Mouse (Mus musculus) liver, embryonic 15.5 days (tissue): Measurements from ENCODE around the gene Hp1bp3. TPM values are rescaled to one million over a fixed set of nuclear protein-coding genes. Genes with fewer than 3 reads are reported as not detected.

Source experiments
- ATAC-seq: fragments of 200-750 bp; cut with Nextera tagmentation; 2 replicates; pipeline ENCODE4 v1.8.0; 2017; ENCODE audit warnings: moderate number of reproducible peaks, mild to moderate bottlenecking, moderate library complexity; ENCODE audit not compliant: insufficient read depth
- H3K27ac ChIP-seq: fragments of 300-500 bp; sonication (generic); replicated peaks from 2 replicates; pipeline ENCODE4 v1.5.1; 2015; ENCODE audit warnings: mild to moderate bottlenecking, inconsistent platforms
- H3K27me3 ChIP-seq: fragments of 300-500 bp; sonication (generic); 2 replicates; pipeline ENCODE4 v1.6.1; 2015; ENCODE audit warnings: mild to moderate bottlenecking, inconsistent platforms
- H3K36me3 ChIP-seq: fragments of 300-500 bp; sonication (generic); replicated peaks from 2 replicates; pipeline ENCODE4 v1.6.1; 2015; ENCODE audit warnings: moderate library complexity, mild to moderate bottlenecking, inconsistent platforms
- H3K4me1 ChIP-seq: fragments of 300-500 bp; sonication (generic); replicated peaks from 2 replicates; pipeline ENCODE4 v1.6.1; 2015; ENCODE audit warnings: inconsistent platforms
- H3K4me2 ChIP-seq: fragments of 300-500 bp; sonication (generic); 2 replicates; pipeline ENCODE4 v1.6.1; 2015; ENCODE audit warnings: moderate library complexity, mild to moderate bottlenecking, inconsistent platforms
- H3K4me3 ChIP-seq: fragments of 300-500 bp; sonication (generic); replicated peaks from 2 replicates; pipeline ENCODE4 v1.5.1; 2015; ENCODE audit warnings: mild to moderate bottlenecking, inconsistent platforms
- H3K9ac ChIP-seq: fragments of 300-500 bp; sonication (generic); 2 replicates; pipeline ENCODE4 v1.6.1; 2015; ENCODE audit warnings: moderate library complexity, mild to moderate bottlenecking, inconsistent platforms
- H3K9me3 ChIP-seq: fragments of 300-500 bp; sonication (generic); replicated peaks from 2 replicates; pipeline ENCODE4 v1.6.1; 2016; ENCODE audit warnings: inconsistent platforms
- WGBS: fragments of 180-500 bp; shearing (Covaris S2); methylation state at CpG from one replicate; pipeline ENCODE4 v1.1.7; 2015; ENCODE audit warnings: mixed read lengths; ENCODE audit not compliant: insufficient replicate concordance; 5-methylcytosine and 5-hydroxymethylcytosine counted together
- polyA plus RNA-seq: library from polyadenylated mRNA; unstranded; fragments of >200 nt; fragmentation: Nextera tagmentation; extraction: Ambion mirVana; gene quantifications from 2 replicates; pipeline ENCODE4 v1.2.1, GENCODE M21; 2015

The Hp1bp3 gene
- polyA plus RNA-seq, 1 experiment from 2014 or later: 40.0 TPM

GRCm38 (mm10) chr4:138261843-138262681, 46.0 kb downstream of the Hp1bp3 start:
- Histone ChIP-seq H3K4me3 (peak overlapping the region; percentile 68), H3K4me1 (peaks cover 16% of the 10 kb centered on the region)

GRCm38 (mm10) chr4:138267869-138268268, 51.8 kb downstream of the Hp1bp3 start:
- no peaks in the 10 kb centered on the region for H3K36me3 ChIP-seq
- peaks cover 20% of the 10 kb centered on the region for H3K27me3 ChIP-seq
- no peaks in the 10 kb centered on the region for H3K9me3 ChIP-seq
- no peak overlapping the region for H3K4me2 ChIP-seq
- ATAC-seq: no peak
- H3K9ac ChIP-seq: no peak overlapping the region
- 67% methylated on average over 10 of the region's 10 CpGs for WGBS
- peaks cover under 1% of the 10 kb centered on the region; the same call in 1 of the 2 replicates for H3K4me1 ChIP-seq
- H3K27ac ChIP-seq: no peak overlapping the region
- H3K4me3 ChIP-seq: no peak overlapping the region

More at GRCm38 (mm10) chr4:138261843-138262681, 46.0 kb downstream of the Hp1bp3 start:
- H3K9me3 ChIP-seq: no peaks in the 10 kb centered on the region
- H3K27ac ChIP-seq: 0 out of 2 replicates have a peak overlapping the region, but pooled peaks have one; percentile 2
- WGBS: 1% methylated on average over 70 of the region's 78 CpGs
- H3K27me3 ChIP-seq: peaks cover 41% of the 10 kb centered on the region
- ATAC-seq: peak; percentile 82
- H3K9ac ChIP-seq: peak overlapping the region; percentile 21; the same call in 1 of the 2 replicates
- peak overlapping the region; percentile 69 for H3K4me2 ChIP-seq
- H3K36me3 ChIP-seq: no peaks in the 10 kb centered on the region

DNA sequence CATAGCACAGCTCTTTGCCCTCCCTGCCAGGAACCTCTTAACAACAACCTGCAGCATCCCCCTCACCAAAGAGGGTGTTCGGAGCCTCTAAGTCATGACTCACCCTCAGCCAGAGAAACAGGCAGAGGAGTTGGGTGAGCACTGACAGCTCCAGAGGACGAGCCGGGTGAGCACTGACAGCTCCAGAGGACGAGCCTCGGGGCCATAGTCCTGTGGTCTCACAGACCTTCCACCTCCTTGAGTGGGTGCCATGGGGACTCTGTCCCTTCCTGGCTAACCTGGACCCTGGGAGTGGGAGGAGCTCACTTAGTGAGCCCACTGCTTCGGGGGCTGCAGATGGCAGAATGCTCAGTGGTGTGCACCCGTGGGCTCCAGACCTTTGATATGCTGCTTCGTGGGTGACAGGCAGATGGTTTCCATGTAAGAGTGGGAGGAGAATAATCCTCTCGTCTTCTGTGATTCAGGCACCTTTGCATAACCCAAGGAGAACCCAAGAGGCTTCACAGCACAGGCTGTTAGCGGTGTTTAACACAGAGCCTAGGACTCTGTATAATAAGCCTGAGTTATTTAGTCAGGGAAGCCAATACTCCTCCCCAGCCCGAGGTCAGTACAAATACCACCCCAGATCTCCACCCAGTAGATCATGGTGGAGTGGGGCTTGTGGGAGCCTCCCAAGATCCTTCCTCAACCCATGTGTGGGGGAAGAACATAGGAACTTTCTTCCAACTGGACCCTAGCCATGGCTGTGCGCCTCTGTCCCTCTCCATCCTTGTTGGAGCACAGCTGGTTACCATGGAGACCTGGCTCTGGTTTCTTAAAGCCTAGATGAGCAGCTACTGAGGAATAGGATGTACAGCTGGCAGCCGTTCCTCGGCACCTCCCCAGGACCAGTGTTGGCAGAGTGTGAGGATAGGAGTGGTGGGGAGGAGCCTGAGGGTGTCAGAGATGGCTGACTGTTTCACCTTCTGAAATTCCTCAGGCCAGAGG, 56.2 kb downstream of the Hp1bp3 start:
- WGBS: 62% methylated on average over 14 of the region's 14 CpGs
- no peak overlapping the region for H3K4me3 ChIP-seq
- no peak for ATAC-seq
- no peaks in the 10 kb centered on the region for H3K4me1 ChIP-seq
- H3K9ac ChIP-seq: no peak overlapping the region
- H3K9me3 ChIP-seq: no peaks in the 10 kb centered on the region
- no peak overlapping the region for H3K27ac ChIP-seq
- no peak overlapping the region for H3K4me2 ChIP-seq
- peaks cover 6% of the 10 kb centered on the region; the same call in 1 of the 2 replicates for H3K27me3 ChIP-seq
- H3K36me3 ChIP-seq: no peaks in the 10 kb centered on the region

DNA sequence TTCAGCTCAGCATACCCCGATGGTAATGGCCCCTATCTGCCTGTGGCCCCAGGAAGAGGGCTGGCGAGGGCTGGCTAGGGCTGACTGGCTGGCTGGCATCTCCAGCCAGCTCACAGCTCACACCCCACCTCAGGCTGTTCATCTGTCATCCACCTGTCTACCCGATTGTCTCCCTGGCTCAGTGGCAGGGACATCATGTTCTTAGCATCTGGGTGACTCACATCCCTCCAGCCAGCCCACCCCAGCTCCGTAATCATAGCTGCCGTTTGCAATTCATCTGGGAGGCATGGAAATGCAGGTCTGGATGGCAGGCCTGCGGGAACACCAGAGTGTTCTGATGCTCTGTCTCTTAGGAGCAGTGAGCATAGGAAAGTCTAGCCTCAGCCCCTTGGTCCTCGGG, 62.2 kb downstream of the Hp1bp3 start:
- H3K4me3 ChIP-seq: no peak overlapping the region
- H3K9ac ChIP-seq: no peak overlapping the region
- no peaks in the 10 kb centered on the region for H3K36me3 ChIP-seq
- WGBS: 61% methylated on average over 7 of the region's 7 CpGs
- no peak overlapping the region for H3K27ac ChIP-seq
- H3K4me2 ChIP-seq: no peak overlapping the region
- H3K4me1 ChIP-seq: no peaks in the 10 kb centered on the region
- no peak for ATAC-seq
- no peaks in the 10 kb centered on the region for H3K27me3 ChIP-seq
- no peaks in the 10 kb centered on the region for H3K9me3 ChIP-seq

DNA sequence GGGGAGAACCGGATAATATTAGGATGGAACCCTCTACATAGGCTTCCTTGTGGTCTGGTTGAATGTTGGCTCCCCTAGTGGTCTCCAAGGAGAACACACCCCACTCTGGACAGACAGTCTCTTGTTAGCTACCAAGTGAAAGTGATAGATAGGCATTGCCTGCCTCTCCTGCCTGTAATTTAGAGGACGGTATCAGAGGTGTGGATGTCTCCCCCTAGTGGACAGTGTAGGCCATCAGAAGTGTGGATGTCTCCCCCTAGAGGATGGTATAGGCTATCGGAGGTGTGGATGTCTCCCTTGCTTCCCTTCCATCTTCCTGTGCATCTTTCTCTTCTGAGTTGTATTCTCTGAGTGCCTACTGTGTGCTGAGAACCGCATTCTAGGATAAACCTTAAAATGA, 66.7 kb downstream of the Hp1bp3 start:
- Histone ChIP-seq H3K36me3 (no peaks in the 10 kb centered on the region), H3K27me3 (no peaks in the 10 kb centered on the region), H3K4me3 (no peak overlapping the region), H3K4me2 (no peak overlapping the region), H3K9ac (no peak overlapping the region), H3K4me1 (no peaks in the 10 kb centered on the region), H3K27ac (no peak overlapping the region), H3K9me3 (no peaks in the 10 kb centered on the region)
- peak; percentile 52; the same call in 1 of the 2 replicates for ATAC-seq
- WGBS: 19% methylated on average over 4 of the region's 4 CpGs

- Histone ChIP-seq H3K27me3 (no peaks in the 10 kb centered on the region), H3K4me3 (no peak overlapping the region), H3K36me3 (no peaks in the 10 kb centered on the region), H3K27ac (no peak overlapping the region), H3K9ac (no peak overlapping the region), H3K9me3 (no peaks in the 10 kb centered on the region), H3K4me2 (no peak overlapping the region), H3K4me1 (no peaks in the 10 kb centered on the region)
- no peak for ATAC-seq
- 55% methylated on average over 12 of the region's 12 CpGs for WGBS
Observed at GRCm38 (mm10) chr4:138286411-138286810, 70.3 kb downstream of the Hp1bp3 start.

- H3K9me3 ChIP-seq: no peaks in the 10 kb centered on the region
- H3K4me2 ChIP-seq: no peak overlapping the region
- H3K4me1 ChIP-seq: 0 out of 2 replicates have a peak, but pooled peaks cover 5% of the 10 kb centered on the region
- H3K36me3 ChIP-seq: no peaks in the 10 kb centered on the region
- 61% methylated on average over 7 of the region's 7 CpGs for WGBS
- H3K27ac ChIP-seq: no peak overlapping the region
- H3K9ac ChIP-seq: no peak overlapping the region
- H3K4me3 ChIP-seq: no peak overlapping the region
- ATAC-seq: no peak
- no peaks in the 10 kb centered on the region for H3K27me3 ChIP-seq
Observed at GRCm38 (mm10) chr4:138288691-138289090, 72.6 kb downstream of the Hp1bp3 start.

GRCm38 (mm10) chr4:138292028-138292427, 75.9 kb downstream of the Hp1bp3 start:
- Histone ChIP-seq H3K4me2 (no peak overlapping the region), H3K27me3 (no peaks in the 10 kb centered on the region), H3K36me3 (no peaks in the 10 kb centered on the region), H3K9me3 (no peaks in the 10 kb centered on the region), H3K9ac (no peak overlapping the region), H3K4me3 (no peak overlapping the region), H3K27ac (no peak overlapping the region), H3K4me1 (0 out of 2 replicates have a peak, but pooled peaks cover 5% of the 10 kb centered on the region)
- no peak for ATAC-seq
- WGBS: 82% methylated on average over 13 of the region's 13 CpGs

DNA sequence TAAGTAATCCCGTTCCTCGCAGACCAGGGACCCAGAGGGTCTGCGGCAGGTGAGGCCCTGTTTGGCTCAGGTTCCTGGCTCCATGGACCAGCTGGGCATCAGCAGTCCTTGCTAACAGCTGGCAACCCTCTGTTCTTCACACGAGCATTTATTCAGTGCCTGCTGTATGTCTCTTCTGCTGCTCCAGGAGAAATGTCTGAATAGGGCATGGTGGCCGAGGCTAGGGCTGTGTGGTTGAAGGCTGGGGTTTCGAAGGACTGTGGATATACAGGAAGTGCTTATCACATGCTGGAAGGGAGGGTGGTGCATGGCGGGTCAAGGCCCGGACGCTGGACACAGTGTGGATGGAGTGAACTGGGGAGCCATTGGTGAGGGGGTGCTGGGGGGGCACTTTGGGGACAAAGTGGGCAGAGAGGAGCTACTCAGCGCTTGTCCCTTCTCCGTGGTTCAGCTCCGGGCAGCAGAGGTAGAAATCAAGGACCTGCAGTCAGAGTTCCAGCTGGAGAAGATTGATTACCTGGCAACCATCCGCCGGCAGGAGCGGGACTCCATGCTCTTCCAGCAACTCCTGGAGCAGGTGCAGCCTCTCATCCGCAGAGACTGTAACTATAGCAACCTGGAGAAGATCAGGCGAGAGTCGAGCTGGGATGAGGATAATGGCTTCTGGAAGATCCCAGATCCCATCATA, 77.3 kb downstream of the Hp1bp3 start:
- ATAC-seq: no peak
- WGBS: 68% methylated on average over 18 of the region's 18 CpGs
- Histone ChIP-seq H3K27ac (no peak overlapping the region), H3K9me3 (no peaks in the 10 kb centered on the region), H3K4me2 (no peak overlapping the region), H3K27me3 (no peaks in the 10 kb centered on the region; the same call in 1 of the 2 replicates), H3K36me3 (no peaks in the 10 kb centered on the region), H3K4me3 (no peak overlapping the region), H3K9ac (no peak overlapping the region), H3K4me1 (0 out of 2 replicates have a peak, but pooled peaks cover 5% of the 10 kb centered on the region)

DNA sequence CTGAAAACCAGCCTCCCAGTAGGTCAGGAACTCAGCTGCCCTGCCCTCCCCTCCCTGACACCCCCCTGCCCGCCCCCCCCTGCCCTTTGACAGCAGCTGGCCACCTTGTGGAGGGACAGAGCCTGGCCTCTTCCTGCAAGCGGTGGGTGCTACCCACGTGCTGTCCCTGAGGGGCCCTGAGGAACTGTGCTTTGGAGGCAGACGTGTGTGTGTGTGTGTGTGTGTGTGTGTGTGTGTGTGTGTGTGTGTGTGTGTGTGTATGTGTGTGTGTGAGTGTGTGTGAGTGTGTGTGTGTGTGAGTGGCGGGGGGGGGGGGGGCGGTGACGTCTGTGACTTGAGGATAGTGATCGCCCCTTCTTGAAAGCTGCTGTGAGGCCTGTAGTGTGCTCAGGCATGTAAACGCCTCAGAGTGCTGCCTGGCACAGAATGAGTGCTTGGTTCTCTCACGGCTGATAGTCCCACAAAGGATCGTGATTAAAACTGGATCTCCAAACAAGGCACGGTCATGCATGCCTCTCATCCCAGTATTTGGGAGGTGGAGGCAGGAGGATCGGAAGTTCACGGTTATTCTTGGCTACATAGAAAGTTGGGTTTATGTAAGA, 78.0 kb downstream of the Hp1bp3 start:
- Histone ChIP-seq H3K9ac (no peak overlapping the region), H3K27ac (no peak overlapping the region), H3K36me3 (no peaks in the 10 kb centered on the region), H3K27me3 (no peaks in the 10 kb centered on the region; the same call in 1 of the 2 replicates), H3K4me3 (no peak overlapping the region), H3K4me2 (no peak overlapping the region), H3K4me1 (0 out of 2 replicates have a peak, but pooled peaks cover 5% of the 10 kb centered on the region), H3K9me3 (no peaks in the 10 kb centered on the region)
- ATAC-seq: no peak
- WGBS: 67% methylated on average over 13 of the region's 14 CpGs
